Mouse (Mus musculus) left cerebral cortex, postnatal 10 days (tissue): ENCODE results near the gene Zfp644. TPM values are rescaled to one million over a fixed set of nuclear protein-coding genes. Genes with fewer than 3 reads are reported as not detected.

Experiments
- DNase-seq, 2 experiments: peaks; one replicate each; pipeline ENCODE4 v3.0.0; 2021 to 2022; ENCODE audit warnings: low spot score in 2 of 2, mixed read lengths in 1 of 2; ENCODE audit errors: extremely low spot score in 1 of 2
- intact Hi-C: fragments of 180-260 bp; cut with DNase I; formaldehyde crosslinking; loops from one replicate; pipeline ENCODE4 v1.15.1; 2025
- total RNA-seq, 2 experiments: library from RNA; stranded (reverse); gene quantifications; 2 replicates each; pipeline ENCODE4 v1.2.3; 2021

Gene Zfp644
- total RNA-seq, 2 experiments from 2014 or later, result 91.0 to 91.7 TPM

DNA sequence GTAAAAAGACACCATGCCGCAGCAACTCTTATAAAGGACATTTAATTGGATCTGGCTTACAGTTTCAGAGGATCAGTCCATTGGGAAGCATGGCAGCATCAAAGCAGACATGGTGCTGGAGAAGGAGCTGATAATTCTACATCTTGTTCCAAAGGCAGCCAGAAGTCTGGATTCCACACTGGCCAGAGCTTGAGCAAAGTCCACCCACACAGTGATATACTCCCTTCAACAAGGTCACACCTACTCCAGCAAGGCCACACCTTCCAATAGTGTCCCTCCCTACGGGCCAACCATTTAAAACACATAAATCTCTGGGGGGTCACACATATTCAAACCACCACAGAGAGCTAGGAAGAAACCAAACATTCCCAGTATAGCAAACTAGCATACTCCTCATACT, 84.9 kb downstream of the Zfp644 start:
- DNase-seq, result no peak
- intact Hi-C loops, result no loop called here

GRCm38 (mm10) chr5:106608798-106609197, 88.3 kb downstream of the Zfp644 start, which contains the start of gene Gm17304:
TSS of gene Gm17304 (plus strand) at chr5:106609098.
- DNase-seq, result no peak
- intact Hi-C loops, result no loop called here

DNA sequence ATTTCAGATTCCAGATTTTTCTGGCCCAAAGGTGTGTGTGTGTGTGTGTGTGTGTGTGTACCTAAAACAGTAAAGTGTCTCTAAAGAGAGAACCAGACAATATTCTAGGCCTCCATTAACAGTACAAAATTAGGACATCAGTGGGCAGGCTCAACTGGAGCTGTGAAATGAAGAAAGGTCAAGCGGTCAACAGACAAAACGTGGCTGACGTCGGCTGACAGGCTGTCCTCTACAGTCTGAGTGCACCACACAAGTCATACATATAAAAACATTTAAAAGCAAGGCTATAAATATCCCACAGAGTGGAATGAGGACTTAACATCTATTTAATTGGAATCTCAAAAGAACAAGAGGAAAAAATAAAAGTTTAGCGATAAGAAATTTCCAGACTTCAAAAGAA, 90.0 kb downstream of the Zfp644 start:
- no peak for DNase-seq
- intact Hi-C loops, result no loop called here

GRCm38 (mm10) chr5:106605096-106605495, 92.0 kb downstream of the Zfp644 start:
- intact Hi-C loops, result no loop called here
- DNase-seq, result no peak

DNA sequence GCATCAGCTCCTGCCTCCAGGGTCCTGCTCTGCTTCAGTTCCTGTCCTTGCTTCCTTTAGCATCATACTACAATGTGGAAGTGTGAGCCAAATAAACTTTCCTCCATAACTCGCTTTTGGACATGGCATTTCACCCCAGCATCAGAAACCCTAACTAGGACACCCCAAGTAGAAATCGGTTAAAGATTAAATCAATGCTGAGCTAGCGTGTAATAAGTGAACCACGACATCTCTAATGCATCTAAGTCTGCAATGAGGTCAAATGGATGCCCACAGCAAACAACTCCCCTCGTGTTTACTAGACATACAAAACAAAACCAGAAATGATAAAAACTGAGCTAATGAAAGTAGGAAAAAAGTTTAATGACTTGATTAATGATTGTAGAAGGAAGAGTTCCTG, 92.7 kb downstream of the Zfp644 start:
- intact Hi-C loops, result no loop called here
- DNase-seq, result no peak

DNA sequence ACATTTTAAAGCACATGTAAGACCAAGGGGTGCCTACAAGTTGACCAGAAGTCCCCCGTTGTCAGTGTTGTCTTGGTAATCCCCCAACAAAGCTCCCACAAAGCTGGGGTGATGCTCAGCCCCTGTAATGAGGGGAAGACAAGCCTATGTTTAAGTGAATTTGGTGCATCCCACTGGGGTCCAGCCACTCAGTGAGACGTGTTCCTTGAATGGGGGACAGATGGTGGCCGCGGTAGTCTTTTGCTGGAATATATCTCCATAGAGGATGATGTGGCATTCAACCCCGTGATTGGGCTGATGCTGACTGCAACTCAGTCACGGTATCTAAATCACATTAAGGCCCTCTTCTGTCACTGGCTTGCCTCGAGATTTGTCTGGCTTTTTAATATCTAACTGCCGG, 97.6 kb downstream of the Zfp644 start:
- intact Hi-C loops, result no loop called here
- no peak for DNase-seq

- no peak for DNase-seq
- intact Hi-C loops, result no loop called here
Measured at GRCm38 (mm10) chr5:106597472-106597871, 99.6 kb downstream of the Zfp644 start.

GRCm38 (mm10) chr5:106594388-106594787, 102.7 kb downstream of the Zfp644 start:
- intact Hi-C loops, result no loop called here
- DNase-seq, result no peak

DNA sequence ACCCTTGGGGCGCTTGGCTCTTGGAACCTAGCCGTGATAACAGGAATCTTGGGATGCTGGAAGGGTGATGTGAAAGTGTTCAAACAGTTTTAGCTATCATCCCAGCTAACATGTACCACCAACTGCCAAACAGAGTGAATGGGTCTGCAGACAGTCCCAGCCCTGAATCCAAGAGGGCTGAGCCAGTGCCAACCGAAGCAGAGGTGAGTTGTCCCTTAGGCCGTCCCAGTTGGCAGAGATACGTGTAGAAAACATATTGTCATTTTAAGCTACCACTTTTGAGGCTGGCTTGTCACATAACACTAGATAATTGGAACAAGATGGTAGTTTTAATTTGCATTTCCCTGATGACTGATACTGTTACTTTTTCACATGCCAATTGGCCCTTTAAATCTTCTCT, 106.4 kb downstream of the Zfp644 start:
- intact Hi-C loops, result no loop called here
- no peak for DNase-seq

DNA sequence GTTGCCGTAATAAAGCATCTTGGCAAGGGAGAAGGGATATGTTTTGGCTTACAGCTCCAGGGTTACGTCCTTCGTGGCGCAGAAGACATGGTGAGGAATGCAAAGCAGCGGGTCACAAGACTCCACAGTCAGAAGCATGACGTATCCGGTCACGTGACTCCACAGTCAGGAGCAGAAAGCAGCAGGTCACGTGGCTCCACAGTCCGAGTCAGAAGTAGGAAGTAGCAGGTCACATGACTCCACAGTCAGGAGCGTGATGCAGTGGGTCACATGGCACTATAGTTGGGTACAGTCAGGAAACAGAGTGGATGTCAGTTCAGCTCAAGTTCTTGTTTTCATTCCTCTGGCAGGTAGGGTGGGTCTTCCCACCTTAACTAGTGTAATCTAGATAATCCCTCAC, 107.4 kb downstream of the Zfp644 start:
- intact Hi-C loops, result no loop called here
- no peak for DNase-seq

GRCm38 (mm10) chr5:106589006-106589405, 108.1 kb downstream of the Zfp644 start:
- intact Hi-C loops, result no loop called here
- no peak for DNase-seq

DNA sequence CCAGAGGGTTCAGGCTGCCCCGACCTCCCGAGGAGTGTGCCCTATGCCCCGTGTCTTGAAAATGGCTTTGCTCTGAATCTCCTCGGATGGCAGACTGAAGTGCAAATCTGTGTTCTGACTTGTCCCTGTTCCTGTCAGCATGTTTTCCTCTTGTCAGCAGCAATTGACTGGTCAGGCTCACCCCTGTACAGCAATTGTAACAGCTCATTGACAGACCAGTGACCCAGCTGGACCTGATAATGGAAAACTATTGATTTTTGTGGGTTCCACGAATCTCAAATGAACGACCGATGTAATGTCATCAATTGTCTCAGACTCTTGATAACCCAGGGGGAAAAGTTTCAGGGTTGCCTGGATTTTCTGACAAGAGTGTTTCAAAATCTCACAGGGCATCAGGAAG, 116.1 kb downstream of the Zfp644 start:
- intact Hi-C loops, result no loop called here

GRCm38 (mm10) chr5:106577237-106577888, 119.7 kb downstream of the Zfp644 start:
- intact Hi-C loops, result no loop called here
- DNase-seq, result no peak

More for the DNA sequence above, 116.1 kb downstream of the Zfp644 start:
- no peak for DNase-seq

DNA sequence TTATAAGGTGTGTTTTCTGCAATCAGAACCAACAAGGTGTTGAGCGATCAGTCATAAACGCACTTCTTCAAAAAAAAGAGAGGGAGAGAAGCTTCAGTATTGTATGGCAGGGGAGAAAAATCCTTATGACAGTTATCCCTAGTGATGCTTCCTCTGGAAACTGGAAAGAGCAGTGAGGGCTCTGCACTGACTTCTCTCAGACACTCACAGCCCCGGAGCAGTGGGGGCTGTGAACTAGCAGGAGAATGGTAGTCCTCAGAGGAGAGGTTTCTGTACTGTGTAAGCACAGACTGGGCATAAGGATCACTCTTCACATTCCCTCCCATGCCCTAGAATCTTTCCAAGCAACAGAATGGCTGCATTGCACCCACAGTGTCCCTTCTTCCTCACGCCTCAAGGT, 122.0 kb downstream of the Zfp644 start:
- intact Hi-C loops, result no loop called here
- no peak for DNase-seq

GRCm38 (mm10) chr5:106574560-106574946, 122.5 kb downstream of the Zfp644 start:
- DNase-seq, result peak; percentile 69 to 86
- intact Hi-C loops, result loop anchor here (5.0 kb wide), 1 partner anchor 107 kb away; no protein-coding TSS in a partner anchor

DNA sequence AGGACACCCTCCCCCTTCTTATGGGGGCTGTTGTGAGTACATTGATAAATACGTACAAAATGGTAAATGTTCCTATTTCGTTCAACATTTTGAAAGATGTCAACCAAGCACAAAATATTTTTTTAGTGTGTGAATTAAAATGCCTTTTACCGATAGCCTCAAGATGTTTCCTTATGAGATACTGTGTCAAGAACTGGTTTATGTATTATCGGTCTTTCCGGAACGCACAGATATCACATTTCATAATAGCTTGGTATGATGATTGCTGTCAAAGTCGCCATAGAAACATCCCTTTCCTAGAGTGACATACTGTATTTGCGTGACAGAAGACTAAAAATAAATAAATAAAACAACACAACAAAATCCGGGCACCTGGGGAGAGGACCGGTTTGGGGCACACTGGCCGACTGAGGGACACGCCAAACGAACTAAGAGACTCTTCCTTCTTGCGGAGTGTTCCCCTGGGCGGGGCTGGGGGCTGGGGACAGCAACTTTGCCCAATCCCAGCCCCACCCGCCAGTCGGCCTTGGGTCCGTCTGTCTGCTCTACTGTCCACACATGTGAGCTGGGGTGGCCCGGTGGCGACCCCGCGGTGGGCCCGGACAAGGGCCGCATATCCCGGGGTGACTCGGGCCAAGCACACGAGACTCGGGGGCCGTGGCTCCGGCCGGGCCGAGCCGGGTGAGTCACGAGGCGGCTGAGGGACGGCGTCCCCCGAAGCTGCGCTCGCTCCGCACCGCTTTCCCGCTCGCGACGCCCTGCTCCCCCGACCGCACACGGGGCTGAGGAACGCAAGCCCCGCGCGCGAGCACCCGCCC, 123.1 kb downstream of the Zfp644 start:
- DNase-seq, result peak in 1 of 2 experiments; percentile 38
- intact Hi-C loops, result loop anchor here (5.0 kb wide), 1 partner anchor 107 kb away; no protein-coding TSS in a partner anchor
